Mouse (Mus musculus) cerebellum, postnatal 36 days (tissue): ENCODE measurements at regions not wholly inside any gene's neighbourhood (a gene's known extent, or its start where the extent isn't known, plus 50 kb on each side); places are given as distances from the start of the nearest gene placed in this dataset.

Experiments
- DNase-seq, 2 experiments: peaks; one replicate each; pipeline ENCODE4 v3.0.0; 2021 to 2022; ENCODE audit warnings: mixed read lengths in 2 of 2

- DNase-seq, result no peak
Observed at GRCm38 (mm10) chr6:107803056-107803455, 261.8 kb upstream of the Setmar start.
